Mouse (Mus musculus) adrenal gland, adult 18-20 months (tissue): Measurements from ENCODE around the gene Aff3. TPM values are rescaled to one million over a fixed set of nuclear protein-coding genes. Genes with fewer than 3 reads are reported as not detected.

Experiments used
- DNase-seq, 2 experiments: peaks; one replicate each; pipeline ENCODE4 v3.0.0; 2021 to 2022; ENCODE audit warnings: low spot score in 2 of 2
- total RNA-seq, 2 experiments: library from RNA; stranded (reverse); gene quantifications; 1 replicate in 1 of 2; 2 replicates in 1 of 2; pipeline ENCODE4 v1.2.3; 2021

The Aff3 gene
- total RNA-seq, 2 experiments from 2014 or later, result 2.2 to 2.8 TPM

DNA sequence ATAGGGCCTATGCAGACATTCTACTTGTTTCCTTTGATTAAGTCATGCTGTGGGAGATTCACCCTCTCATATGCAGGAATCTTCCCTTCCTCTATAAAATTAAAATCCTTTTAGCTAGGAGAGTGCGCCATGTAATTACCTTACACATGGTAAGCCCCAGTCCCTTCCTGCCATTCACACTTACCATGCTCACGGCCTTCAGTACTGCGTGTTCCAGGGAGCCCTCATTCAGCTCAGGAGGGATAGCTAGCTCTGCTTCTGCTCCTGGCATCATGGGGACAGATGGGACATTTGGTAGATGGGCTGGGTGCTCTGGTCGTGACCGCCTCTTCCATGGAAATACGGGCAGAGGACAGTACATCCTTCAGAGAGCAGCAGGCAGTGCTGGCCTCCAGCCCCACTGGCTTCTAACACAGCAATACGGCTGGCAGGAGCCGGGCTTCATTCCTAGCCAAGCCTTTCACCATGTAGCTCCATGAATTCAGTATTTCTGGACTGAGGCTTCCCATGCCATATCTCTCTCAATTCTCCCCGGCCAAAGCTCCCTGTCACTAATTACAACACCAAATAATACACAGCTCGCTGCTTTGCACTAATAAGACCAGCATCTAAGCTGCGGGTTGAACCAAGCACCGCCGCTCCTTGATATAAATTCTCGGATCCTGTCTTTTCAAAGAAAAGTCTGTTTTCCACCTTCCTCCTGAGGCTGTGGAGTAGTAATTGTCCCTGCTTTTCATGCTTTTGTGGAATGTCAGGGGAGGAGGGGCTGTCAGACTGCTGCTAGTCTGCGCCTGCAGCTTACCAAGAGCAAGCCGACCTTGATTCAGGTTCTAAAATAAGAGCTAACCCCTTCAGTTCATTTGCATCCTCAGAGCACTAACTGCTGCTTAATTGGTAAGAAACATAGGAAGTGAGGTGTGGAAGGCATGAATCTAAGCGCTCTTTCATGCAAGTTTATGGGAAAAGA is 464.8 kb downstream of the Aff3 start:
- no peak for DNase-seq

GRCm38 (mm10) chr1:38198393-38199029 is 466.2 kb downstream of the Aff3 start:
- DNase-seq, result no peak

GRCm38 (mm10) chr1:38197145-38197682 is 467.5 kb downstream of the Aff3 start:
- DNase-seq, result no peak

GRCm38 (mm10) chr1:38195721-38196120 is 469.0 kb downstream of the Aff3 start:
- DNase-seq, result no peak

DNA sequence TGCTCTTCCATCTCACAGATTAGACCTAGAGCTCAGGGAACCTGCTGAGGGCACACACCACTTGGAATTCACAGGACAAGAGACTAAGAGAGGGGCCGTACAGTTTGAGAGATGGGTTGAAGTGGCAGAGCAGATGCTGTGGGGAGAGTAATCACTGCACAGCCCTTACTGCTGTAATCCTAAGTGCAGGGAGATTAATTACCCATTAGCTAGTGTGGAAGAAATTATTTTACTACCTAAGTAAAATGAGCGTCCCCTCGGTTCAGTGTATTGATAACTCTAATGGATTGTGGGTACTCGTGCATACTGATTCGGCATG is 478.6 kb downstream of the Aff3 start:
- no peak for DNase-seq

- DNase-seq, result peak; percentile 78 to 80
Observed at GRCm38 (mm10) chr1:38185517-38186226, 479.1 kb downstream of the Aff3 start.

DNA sequence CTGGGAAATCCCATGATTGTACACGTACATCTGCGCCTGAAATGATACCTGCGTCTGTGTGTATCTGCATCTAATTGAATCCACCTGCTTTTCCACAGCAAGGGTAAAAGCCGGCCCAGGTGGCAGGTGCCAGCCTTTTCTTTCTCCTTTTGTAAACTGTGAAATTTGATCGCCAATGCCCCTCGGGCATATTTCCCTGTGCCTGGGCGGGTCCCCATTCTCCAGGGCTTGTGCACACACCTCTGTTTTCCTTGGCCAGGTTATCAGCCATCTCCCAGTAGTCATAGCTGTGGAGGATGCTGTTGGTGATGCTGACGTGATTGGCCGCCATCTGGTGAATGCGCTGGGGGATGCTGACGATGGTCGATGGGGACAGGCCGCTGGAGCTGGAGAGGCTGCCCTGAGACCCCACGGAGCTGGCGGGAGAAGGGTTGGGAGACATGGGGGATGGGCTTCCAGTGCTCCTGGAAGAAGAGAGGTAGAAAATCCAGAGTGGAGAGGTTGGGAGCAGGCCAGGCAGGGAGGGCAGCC is 483.7 kb downstream of the Aff3 start:
- no peak for DNase-seq

DNA sequence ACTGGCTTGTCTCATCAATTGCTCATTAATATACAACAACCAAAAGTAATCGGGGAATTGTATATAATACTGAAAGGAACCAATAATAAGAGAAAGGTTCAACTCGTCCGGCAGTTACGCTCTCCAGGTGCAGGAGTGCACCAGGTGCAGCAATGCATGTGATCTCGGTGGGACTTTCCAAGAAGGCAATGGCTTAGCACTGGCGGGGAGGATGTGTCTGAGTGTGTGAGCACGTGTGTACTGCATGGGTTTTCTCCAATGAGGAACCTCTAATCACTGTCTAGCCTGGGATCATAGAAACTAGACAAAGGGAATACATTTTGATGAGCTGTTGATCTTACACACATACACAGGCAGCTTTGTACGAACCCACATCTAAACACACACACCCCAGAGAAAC is 485.8 kb downstream of the Aff3 start:
- DNase-seq, result no peak

DNA sequence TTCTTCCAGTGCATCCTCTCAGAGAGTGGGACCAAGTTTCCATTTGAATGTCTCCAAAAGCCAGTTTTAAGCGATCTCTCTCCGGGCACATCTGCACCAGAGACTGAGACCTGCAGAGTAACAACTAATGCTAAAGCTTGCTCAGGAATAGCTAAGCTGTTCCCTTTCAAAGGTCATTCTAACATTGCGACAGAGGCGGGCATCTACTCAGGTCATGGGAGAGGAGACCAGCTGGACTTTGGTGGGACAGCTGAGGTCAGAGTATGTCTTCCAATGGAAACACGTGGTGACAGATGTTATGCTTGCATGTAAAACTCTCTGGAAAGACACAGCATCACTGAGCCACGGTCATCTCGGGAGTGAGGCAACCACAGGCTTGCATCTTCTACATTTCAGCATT is 488.7 kb downstream of the Aff3 start:
- DNase-seq, result no peak

DNA sequence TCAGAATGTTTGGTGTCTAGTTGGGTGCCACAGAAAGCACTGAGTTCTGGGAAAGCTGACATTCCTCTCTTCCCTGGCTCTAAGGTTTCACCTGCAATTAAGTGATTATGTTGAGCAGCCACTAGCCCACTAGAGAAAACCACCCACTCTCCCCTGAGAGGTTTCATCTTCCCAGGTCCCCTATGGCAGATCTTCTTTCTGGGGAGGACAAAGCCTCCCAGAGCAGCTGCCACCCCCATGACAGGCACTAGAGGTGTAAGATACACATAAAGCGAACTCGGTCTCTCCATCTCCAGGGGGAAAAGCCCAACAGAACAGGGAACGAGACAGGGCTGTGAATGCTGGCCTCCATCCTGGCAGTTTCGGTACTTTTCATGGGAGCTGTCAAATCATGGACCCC is 492.9 kb downstream of the Aff3 start:
- DNase-seq, result no peak

- no peak for DNase-seq
Observed at GRCm38 (mm10) chr1:38165696-38166095, 499.1 kb downstream of the Aff3 start.

- no peak for DNase-seq
Observed at GRCm38 (mm10) chr1:38150086-38150485, 514.7 kb downstream of the Aff3 start.

GRCm38 (mm10) chr1:38146008-38146407 is 518.7 kb downstream of the Aff3 start:
- DNase-seq, result no peak

GRCm38 (mm10) chr1:38141371-38141770 is 523.4 kb downstream of the Aff3 start:
- DNase-seq, result no peak

DNA sequence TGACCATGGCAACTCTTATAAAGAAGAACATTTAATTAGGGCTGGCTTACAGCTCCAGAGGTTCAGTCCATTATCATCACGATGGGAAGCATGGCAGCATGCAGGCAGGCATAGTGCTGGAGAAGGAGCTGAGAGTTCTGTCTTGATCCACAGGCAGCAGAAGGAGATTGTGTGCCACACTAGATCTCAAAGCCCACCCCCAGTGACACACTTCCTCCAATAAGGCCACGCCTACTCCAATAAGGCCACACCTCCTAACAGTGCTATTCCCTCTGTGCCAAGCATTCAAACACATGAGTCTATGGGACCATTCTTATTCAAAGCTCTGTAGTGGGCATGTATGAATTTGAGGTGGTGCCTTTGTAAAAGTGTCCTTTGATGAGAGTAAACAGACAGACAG is 523.8 kb downstream of the Aff3 start:
- DNase-seq, result no peak

DNA sequence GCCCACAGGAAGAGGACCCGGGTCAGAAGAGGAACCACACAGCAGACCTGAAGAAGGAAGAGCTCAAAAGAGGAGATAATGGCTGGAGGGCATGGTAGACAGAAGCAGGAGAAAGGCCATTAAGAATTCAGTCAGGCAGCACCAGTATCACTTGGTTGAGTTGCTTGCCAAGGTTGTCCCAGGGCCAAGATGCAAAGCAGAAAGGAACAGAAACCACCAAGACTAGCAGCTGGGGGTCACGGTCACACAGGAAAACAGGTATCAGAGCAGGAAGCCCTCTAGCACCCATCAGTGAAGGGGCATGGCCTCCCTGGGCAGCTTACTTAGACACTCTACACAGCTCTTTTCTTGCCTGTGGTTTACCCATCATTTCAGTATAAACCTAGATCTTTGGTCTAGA is 525.4 kb downstream of the Aff3 start:
- DNase-seq, result no peak

DNA sequence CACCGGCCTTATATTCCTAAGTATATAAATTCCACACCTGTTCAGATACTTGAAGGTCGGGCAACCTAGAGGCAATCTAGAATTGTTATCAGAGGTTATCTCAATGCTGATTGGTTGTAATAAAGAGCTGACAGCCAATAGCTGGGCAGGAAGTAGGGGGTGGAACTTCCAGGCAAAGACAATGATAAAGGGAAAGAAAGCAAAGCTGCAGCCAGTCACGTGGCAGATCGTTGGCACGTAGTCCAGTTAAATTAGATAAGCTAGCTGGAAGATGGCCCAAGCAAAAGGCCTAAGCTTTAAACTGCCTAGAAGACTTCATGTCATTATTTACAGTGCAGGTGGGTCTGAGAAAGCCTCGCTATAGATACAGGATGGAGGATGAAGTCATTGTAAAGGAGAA is 531.8 kb downstream of the Aff3 start:
- DNase-seq, result no peak

DNA sequence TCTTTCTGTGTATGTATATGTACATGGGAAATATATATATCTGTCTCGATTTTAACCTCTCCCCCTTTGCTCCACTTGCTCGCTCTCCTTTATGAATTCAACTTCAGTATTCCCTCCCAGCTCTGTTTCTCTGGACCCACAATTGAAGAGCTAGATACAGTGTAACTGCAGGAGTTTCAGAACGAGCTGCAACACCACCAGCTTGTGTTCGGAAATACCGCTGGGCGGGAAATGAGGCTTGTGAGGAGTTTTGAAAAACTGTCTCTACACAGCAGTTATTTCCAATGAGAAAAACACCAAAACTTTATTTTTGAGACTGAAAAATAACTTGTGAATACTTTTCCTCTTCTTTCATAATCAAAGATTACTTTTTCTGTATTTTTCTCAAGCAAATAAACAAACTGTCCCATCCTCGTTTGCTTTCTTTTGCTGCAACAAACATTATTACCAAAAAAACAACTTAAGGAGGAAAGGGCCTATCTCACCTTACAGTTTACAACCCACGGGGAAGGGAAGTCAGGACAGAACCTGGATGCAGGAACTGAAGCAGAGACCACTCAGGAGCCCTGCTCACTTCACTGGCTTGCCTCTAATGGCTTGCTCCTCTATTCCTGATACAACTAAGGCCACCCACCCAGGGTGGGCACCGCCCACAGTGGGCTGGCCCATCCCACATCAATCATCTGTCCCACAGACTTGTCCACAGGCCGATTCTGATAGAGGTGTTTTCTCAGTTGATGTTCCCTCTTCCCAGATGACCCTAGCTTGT is 533.9 kb downstream of the Aff3 start:
- DNase-seq, result no peak

GRCm38 (mm10) chr1:38129501-38130267 is 535.1 kb downstream of the Aff3 start, which contains the start of gene Rev1:
Gene Rev1 (minus strand): TSS chr1:38129801.
- DNase-seq, result peak; percentile 92 to 94
